Mouse (Mus musculus) CH12.LX (cell line): ENCODE data around the gene Mrrf. TPM values are rescaled to one million over a fixed set of nuclear protein-coding genes. Genes with fewer than 3 reads are reported as not detected.

Experiments
- DNase-seq: peaks from one replicate; pipeline ENCODE4 v3.0.0-alpha.2; 2013; ENCODE audit errors: extremely low read depth
- H3K27ac ChIP-seq: 2 replicates; pipeline ENCODE4 v1.5.1; 2012; ENCODE audit warnings: low read depth, mild to moderate bottlenecking, control low read depth, moderate library complexity; ENCODE audit not compliant: insufficient read depth
- H3K27me3 ChIP-seq: replicated peaks from 2 replicates; pipeline ENCODE3; 2012; ENCODE audit warnings: inconsistent platforms
- H3K36me3 ChIP-seq, 2 experiments: replicated peaks in 1 of 2; 2 replicates each; pipeline versions ENCODE3 to v1.6.1; 2012; ENCODE audit warnings: inconsistent platforms in 1 of 2, low read length in 1 of 2, mild to moderate bottlenecking in 1 of 2, mixed read lengths in 1 of 2, moderate library complexity in 1 of 2; ENCODE audit not compliant: control insufficient read depth in 1 of 2, insufficient read depth in 1 of 2
- H3K4me1 ChIP-seq, 2 experiments: 2 replicates each; pipeline ENCODE4 v1.6.1; 2012; ENCODE audit warnings: inconsistent platforms in 1 of 2, moderate library complexity in 1 of 2; ENCODE audit not compliant: insufficient read depth in 2 of 2, control insufficient read depth in 1 of 2
- H3K4me2 ChIP-seq: 2 replicates; pipeline ENCODE4 v1.6.1; 2012; ENCODE audit warnings: low read depth, mild to moderate bottlenecking, control low read depth; ENCODE audit not compliant: poor library complexity, insufficient read depth, severe bottlenecking
- H3K4me3 ChIP-seq, 3 experiments: fragments of 150-350 bp in 1 of 3; sonication (generic) in 1 of 3; replicated peaks in 1 of 3; 2 replicates each; pipeline versions ENCODE3 to v1.5.1; 2011 to 2012; ENCODE audit warnings: low read depth in 2 of 3, low read length in 2 of 3, mild to moderate bottlenecking in 2 of 3, moderate library complexity in 2 of 3, control low read depth in 1 of 3, improper control_type of control experiment in 1 of 3, inconsistent platforms in 1 of 3, mixed read lengths in 1 of 3; ENCODE audit not compliant: poor library complexity in 1 of 3
- H3K79me2 ChIP-seq: replicated peaks from 2 replicates; pipeline ENCODE4 v1.6.1; 2012; ENCODE audit warnings: mild to moderate bottlenecking, moderate library complexity; ENCODE audit not compliant: control insufficient read depth, poor library complexity, insufficient read depth, severe bottlenecking; ENCODE audit errors: extremely low read depth
- H3K9ac ChIP-seq: 2 replicates; pipeline ENCODE4 v1.6.1; 2012; ENCODE audit warnings: low read depth, mild to moderate bottlenecking, control low read depth, moderate library complexity; ENCODE audit not compliant: insufficient read depth
- H3K9me3 ChIP-seq: replicated peaks from 2 replicates; pipeline ENCODE3; 2012; ENCODE audit warnings: low read length, inconsistent platforms, mixed read lengths
- CHD2 ChIP-seq: IDR thresholded peaks from 2 replicates; pipeline ENCODE4 v1.6.1; 2011; ENCODE audit warnings: low read length, improper control_type of control experiment
- GABPA ChIP-seq: IDR thresholded peaks from 2 replicates; pipeline ENCODE4 v1.6.1; 2012; ENCODE audit warnings: low read depth, low read length, improper control_type of control experiment, inconsistent platforms; ENCODE audit not compliant: insufficient replicate concordance
- HCFC1 ChIP-seq: IDR thresholded peaks from 2 replicates; pipeline ENCODE4 v1.6.1; 2012; ENCODE audit warnings: low read depth, mild to moderate bottlenecking, inconsistent platforms, low read length, improper control_type of control experiment
- IRF4 ChIP-seq: IDR thresholded peaks from 2 replicates; pipeline ENCODE4 v1.6.1; 2014; ENCODE audit warnings: low read depth, mild to moderate bottlenecking, inconsistent platforms, low read length, improper control_type of control experiment
- JUN ChIP-seq: IDR thresholded peaks from 2 replicates; pipeline ENCODE4 v1.6.1; 2011; ENCODE audit warnings: low read depth, mild to moderate bottlenecking, low read length, improper control_type of control experiment, moderate library complexity; ENCODE audit not compliant: insufficient read depth
- JUND ChIP-seq: conservative IDR thresholded peaks from 2 replicates; pipeline ENCODE4 v1.6.1; 2011; ENCODE audit warnings: low read depth, low read length, improper control_type of control experiment
- MAZ ChIP-seq: IDR thresholded peaks from 2 replicates; pipeline ENCODE4 v1.6.1; 2012; ENCODE audit warnings: low read depth, mild to moderate bottlenecking, inconsistent platforms, low read length, improper control_type of control experiment, moderate library complexity
- MEF2A ChIP-seq: IDR thresholded peaks from 2 replicates; pipeline ENCODE4 v1.6.1; 2014; ENCODE audit warnings: low read depth, mild to moderate bottlenecking, inconsistent platforms, low read length, improper control_type of control experiment, borderline replicate concordance
- MXI1 ChIP-seq: IDR thresholded peaks from 2 replicates; pipeline ENCODE4 v1.6.1; 2011; ENCODE audit warnings: mild to moderate bottlenecking, low read depth, low read length, improper control_type of control experiment
- MYC ChIP-seq: IDR thresholded peaks from 2 replicates; pipeline ENCODE4 v1.6.1; 2011; ENCODE audit warnings: low read depth, mild to moderate bottlenecking, improper control_type of control experiment, low read length
- NELFE ChIP-seq: IDR thresholded peaks from 2 replicates; pipeline ENCODE4 v1.6.1; 2011; ENCODE audit warnings: low read depth, low read length, improper control_type of control experiment
- NRF1 ChIP-seq: IDR thresholded peaks from 2 replicates; pipeline ENCODE4 v1.6.1; 2014; ENCODE audit warnings: low read depth, mild to moderate bottlenecking, inconsistent platforms, low read length, improper control_type of control experiment, moderate library complexity
- POLR2A ChIP-seq: IDR thresholded peaks from 2 replicates; pipeline ENCODE4 v1.6.1; 2011; ENCODE audit warnings: low read depth, mild to moderate bottlenecking, improper control_type of control experiment, low read length
- POLR2AphosphoS2 ChIP-seq: IDR thresholded peaks from 2 replicates; pipeline ENCODE4 v1.6.1; 2011; ENCODE audit warnings: low read depth, low read length, improper control_type of control experiment
- RAD21 ChIP-seq: IDR thresholded peaks from 2 replicates; pipeline ENCODE4 v1.6.1; 2011; ENCODE audit warnings: low read depth, mild to moderate bottlenecking, low read length, improper control_type of control experiment, moderate library complexity
- SMC3 ChIP-seq: IDR thresholded peaks from 2 replicates; pipeline ENCODE4 v1.6.1; 2011; ENCODE audit warnings: low read depth, low read length, improper control_type of control experiment
- TBP ChIP-seq: conservative IDR thresholded peaks from 2 replicates; pipeline ENCODE4 v1.6.1; 2011; ENCODE audit warnings: low read depth, low read length, improper control_type of control experiment
- USF1 ChIP-seq: IDR thresholded peaks from 2 replicates; pipeline ENCODE4 v1.6.1; 2014; ENCODE audit warnings: low read depth, mild to moderate bottlenecking, inconsistent platforms, low read length, improper control_type of control experiment
- ZNF384 ChIP-seq: IDR thresholded peaks from 2 replicates; pipeline ENCODE4 v1.6.1; 2012; ENCODE audit warnings: low read depth, low read length, improper control_type of control experiment, inconsistent platforms
- dilution Hi-C: fragments of 300-500 bp; cut with MboI; formaldehyde crosslinking; loops from 2 replicates; pipeline ENCODE4 v1.14.3; 2020; ENCODE audit warnings: low sequenced_read_pairs; ENCODE audit not compliant: extremely low pct_unique_long_range_greater_than_20kb, extremely low pct_ligation_motif_present
- in situ Hi-C: fragments of 300-500 bp; cut with MboI; formaldehyde crosslinking; loops from 3 replicates; pipeline ENCODE4 v1.14.3; 2019; ENCODE audit warnings: low sequenced_read_pairs, low pct_ligation_motif_present, low pct_unique_long_range_greater_than_20kb, mixed read lengths
- polyA plus RNA-seq: library from polyadenylated mRNA; unstranded; fragments of >175 nt; gene quantifications from 2 replicates; pipeline ENCODE4 v1.2.1, GENCODE M21; 2012; ENCODE audit warnings: low read depth; ENCODE audit not compliant: insufficient read length
- total RNA-seq, 2 experiments: library from RNA; depleted of rRNA; stranded (reverse); fragments of 300-350 nt in 1 of 2; fragments of >200 nt in 1 of 2; gene quantifications; 2 replicates each; pipeline ENCODE4 v1.2.3; 2012 to 2014

The Mrrf gene
- total and polyA plus RNA-seq, 3 experiments = 17.2 to 22.2 (median 20.9) TPM

DNA sequence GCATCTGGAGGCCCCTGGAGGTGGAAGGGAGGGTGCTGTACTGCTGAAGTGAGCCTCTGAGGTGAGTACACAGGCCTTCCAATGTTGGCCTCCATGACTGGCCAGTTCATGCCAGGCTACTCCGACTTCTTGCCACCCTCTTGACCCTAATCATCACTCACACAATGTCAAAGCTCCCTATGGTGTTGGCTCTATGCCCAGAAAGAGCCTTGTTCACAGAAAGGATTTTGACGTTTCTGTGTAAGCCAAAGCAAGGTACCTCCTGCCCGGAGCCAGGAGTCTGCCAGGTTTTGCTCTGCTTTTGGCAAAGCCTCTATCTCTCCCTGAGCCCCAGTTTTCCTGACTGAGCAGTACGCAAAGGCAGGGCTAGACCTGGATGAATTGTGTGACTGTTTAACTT lies 99.7 kb downstream of the Mrrf start:
- in situ Hi-C loops (no loop called here), dilution Hi-C loops (no loop called here)
- Histone ChIP-seq H3K4me1 (peaks cover 0 to 16% of the 10 kb centered on the region in 2 experiments; a peak in 1 of 4 replicates), H3K4me2 (no peak overlapping the region), H3K79me2 (no peaks in the 10 kb centered on the region), H3K36me3 (no peaks in the 10 kb centered on the region), H3K27me3 (no peaks in the 10 kb centered on the region), H3K4me3 (no peak overlapping the region), H3K27ac (no peak overlapping the region), H3K9me3 (peaks cover 3% of the 10 kb centered on the region), H3K9ac (no peak overlapping the region)
- TF ChIP-seq CHD2 (no peak), MYC (no peak), IRF4 (no peak), GABPA (no peak), RAD21 (no peak), MAZ (no peak), NRF1 (no peak), TBP (no peak), USF1 (no peak), MXI1 (no peak), SMC3 (no peak), JUND (no peak), POLR2A (no peak), NELFE (no peak), HCFC1 (no peak), MEF2A (no peak), POLR2AphosphoS2 (no peak)
- DNase-seq = no peak

DNA sequence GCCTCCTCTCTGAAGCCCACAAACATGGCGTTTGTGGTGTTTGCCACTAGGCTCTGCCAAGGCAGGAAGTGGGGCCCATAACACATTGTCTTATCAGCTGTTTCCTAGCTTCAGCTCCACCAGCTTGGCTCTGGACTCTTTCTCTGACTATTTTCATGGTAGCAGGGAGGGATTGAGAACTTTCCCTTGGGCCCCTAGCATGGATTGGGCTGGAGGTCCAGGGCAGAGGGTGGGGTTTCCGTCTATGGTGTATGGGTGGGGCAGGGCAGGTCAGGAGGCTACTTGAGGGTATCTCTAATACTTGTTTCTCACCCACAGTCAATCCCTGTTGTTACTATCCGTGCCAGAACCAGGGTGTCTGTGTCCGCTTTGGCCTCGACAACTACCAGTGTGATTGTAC lies 100.7 kb downstream of the Mrrf start:
- H3K4me3 ChIP-seq = no peak overlapping the region
- no peaks in the 10 kb centered on the region for H3K36me3 ChIP-seq
- in situ Hi-C loops = no loop called here

More for the DNA sequence above, 100.7 kb downstream of the Mrrf start:
- no peaks in the 10 kb centered on the region for H3K27me3 ChIP-seq
- no peak overlapping the region for H3K4me2 ChIP-seq
- peaks cover 0 to 16% of the 10 kb centered on the region in 2 experiments; a peak in 1 of 4 replicates for H3K4me1 ChIP-seq
- peaks cover 3% of the 10 kb centered on the region for H3K9me3 ChIP-seq
- no peaks in the 10 kb centered on the region for H3K79me2 ChIP-seq
- no peak overlapping the region for H3K27ac ChIP-seq
- TF ChIP-seq MYC (no peak), ZNF384 (no peak), POLR2A (no peak), TBP (no peak), JUN (no peak)
- H3K9ac ChIP-seq = no peak overlapping the region
- no peak for DNase-seq
- dilution Hi-C loops = no loop called here
